Mouse (Mus musculus): ENCODE results near the gene Mapk6.

DNA sequence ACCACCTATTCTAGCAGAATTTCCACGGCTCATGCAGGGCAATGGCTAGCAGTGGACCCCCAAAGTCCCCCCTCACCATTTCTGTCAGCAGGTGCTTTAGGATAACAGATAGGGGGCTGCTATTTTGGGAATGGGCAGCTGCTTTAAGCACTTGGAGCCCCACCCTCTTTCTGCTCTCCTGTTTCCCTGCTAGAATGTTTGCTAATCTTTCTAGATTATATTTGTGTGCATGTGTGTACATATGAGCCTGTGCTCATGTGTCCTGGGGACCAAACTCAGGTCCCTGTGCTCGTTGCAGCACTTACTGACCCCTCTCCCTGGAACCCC is 18.4 kb upstream of the Mapk6 start:
- no peak for TF ChIP-seq POLR2A (IDR thresholded peaks at IDR 0.05; ENCODE audit: low read depth, low read length)
- TF ChIP-seq CTCF (conservative IDR thresholded peaks at IDR 0.05; ENCODE audit: insufficient read depth, insufficient read length, low read depth, low read length), result no peak
